Mouse (Mus musculus): ENCODE results near the gene Sprr2a2.
"Not testable (repeated sequence)": the region's sequence is repeated elsewhere in the genome, so short reads cannot be mapped to it uniquely, and the experiment has no call there.

Sprr2a2 gene

GRCm38 (mm10) chr3:92273504-92273903 lies 57.8 kb downstream of the Sprr2a2 start:
- not testable (repeated sequence) for DNase-seq (ENCODE audit: extremely low spot score, low spot score)

DNA sequence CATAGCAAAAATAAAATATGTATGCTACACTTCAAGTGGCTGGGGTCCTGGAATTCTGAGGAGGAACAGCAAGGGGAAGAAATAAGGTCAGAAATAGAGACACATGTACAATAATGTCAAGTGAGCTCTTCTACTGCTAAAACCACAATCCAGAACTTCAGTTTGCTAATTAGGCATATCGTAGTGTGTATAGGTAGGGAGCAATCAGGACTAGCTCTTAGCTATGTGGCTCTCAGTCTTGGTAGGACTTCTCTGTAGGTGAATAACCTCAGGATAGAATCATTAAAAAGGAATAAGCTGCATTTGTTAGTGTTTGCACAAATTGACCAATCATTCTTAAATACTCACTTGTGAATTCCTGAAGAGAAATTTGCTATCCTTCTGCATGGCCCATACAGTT lies 58.3 kb downstream of the Sprr2a2 start:
- not testable (repeated sequence) for DNase-seq (ENCODE audit: extremely low spot score, low spot score)

DNA sequence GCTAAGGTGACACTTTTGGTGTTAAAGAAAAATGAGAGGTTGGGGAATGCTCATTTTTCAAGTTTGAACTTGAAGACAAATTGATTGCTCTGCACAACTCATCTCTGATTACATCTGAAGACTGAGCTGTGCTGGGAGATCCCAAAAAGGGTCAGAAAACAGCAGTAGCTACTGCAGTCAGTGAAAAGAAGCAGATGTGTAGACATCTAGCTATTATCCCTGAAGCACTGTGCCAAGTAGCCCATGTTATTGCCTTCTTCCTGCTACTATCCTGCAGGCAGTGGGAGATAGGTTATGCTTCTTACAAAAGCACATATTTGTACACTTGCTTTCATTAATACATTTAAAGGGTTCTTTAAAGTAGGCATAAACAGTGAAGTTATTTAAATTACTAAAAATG lies 63.9 kb downstream of the Sprr2a2 start:
- DNase-seq (ENCODE audit: extremely low spot score, low spot score): not testable (repeated sequence)

- DNase-seq (ENCODE audit: extremely low spot score, low spot score): not testable (repeated sequence)
Observed at GRCm38 (mm10) chr3:92280963-92281606, 65.4 kb downstream of the Sprr2a2 start.

- DNase-seq (ENCODE audit: extremely low spot score, low spot score): not testable (repeated sequence)
Observed at GRCm38 (mm10) chr3:92285101-92285500, 69.4 kb downstream of the Sprr2a2 start, which contains the start of gene Sprr2a3. Sprr2a3 (plus strand) TSS chr3:92285417.

DNA sequence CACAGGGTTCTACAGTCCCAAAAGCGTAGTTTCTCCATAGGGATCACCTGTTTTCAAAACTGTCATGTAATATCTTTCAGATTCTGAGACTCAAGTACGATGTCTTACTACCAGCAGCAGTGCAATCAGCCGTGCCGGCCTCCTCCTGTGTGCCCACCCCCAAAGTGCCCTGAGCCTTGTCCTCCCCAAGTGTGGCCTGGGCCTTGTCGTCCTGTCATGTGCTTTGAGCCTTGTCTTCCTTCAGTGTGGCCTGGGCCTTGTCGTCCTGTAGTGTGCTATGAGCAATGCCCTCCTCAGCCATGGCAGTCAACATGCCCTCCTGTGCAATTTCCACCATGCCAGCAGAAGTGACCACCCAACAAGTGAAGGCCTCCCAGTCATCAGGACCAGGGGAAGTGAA lies 72.8 kb downstream of the Sprr2a2 start:
- not testable (repeated sequence) for DNase-seq (ENCODE audit: extremely low spot score, low spot score)
